Mouse (Mus musculus): ENCODE data around the gene Gm43951. TPM values are rescaled to one million over a fixed set of nuclear protein-coding genes. Genes with fewer than 3 reads are reported as not detected.
"Not testable (repeated sequence)": the region's sequence is repeated elsewhere in the genome, so short reads cannot be mapped to it uniquely, and the experiment has no call there.

Gm43951 gene
- polyA plus RNA-seq, 1 experiment: 2.8 TPM

DNA sequence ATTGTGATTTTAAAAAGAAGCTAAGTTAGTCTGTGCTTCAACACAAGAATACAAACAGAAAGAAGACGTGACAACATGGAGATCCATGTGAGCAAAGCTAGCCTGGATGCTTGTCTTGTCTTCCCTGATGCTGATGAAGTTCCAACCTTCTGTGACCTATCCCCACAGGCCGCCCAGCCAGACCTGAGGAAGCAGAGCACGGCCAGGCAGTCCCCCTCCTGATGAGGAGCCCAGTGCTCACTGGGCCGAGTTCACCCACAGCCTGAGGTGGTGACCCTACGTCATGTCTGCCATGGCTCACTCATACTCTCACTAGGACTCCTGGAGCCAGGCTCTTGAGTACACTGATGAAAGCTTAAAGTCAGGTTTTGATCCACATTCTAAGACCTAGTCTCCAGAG is 33.1 kb downstream of the Gm43951 start:
- DNase-seq: no peak
- 81% methylated on average over 5 of the region's 5 CpGs for WGBS
- no peak overlapping the region for H3K4me3 ChIP-seq (replicated peaks; ENCODE audit: insufficient read depth, low read depth, low read length)
- H3K27me3 ChIP-seq (ENCODE audit: control insufficient read depth, insufficient read depth, low read length): no peaks in the 10 kb centered on the region
- no peaks in the 10 kb centered on the region for H3K4me1 ChIP-seq (ENCODE audit: control insufficient read depth, insufficient read depth, low read length)
- no peak overlapping the region for H3K27ac ChIP-seq (ENCODE audit: insufficient read depth, low read length)
- TF ChIP-seq POLR2A (IDR thresholded peaks at IDR 0.05; ENCODE audit: borderline replicate concordance, insufficient read depth, low read length) (no peak), CTCF (IDR thresholded peaks at IDR 0.05; ENCODE audit: borderline replicate concordance, insufficient read depth, low read depth, low read length) (no peak)

GRCm38 (mm10) chr11:72171906-72172305 is 34.7 kb downstream of the Gm43951 start:
- not testable (repeated sequence) for H3K27me3 ChIP-seq (ENCODE audit: control insufficient read depth, insufficient read depth, low read length); DNase-seq; H3K4me1 ChIP-seq (ENCODE audit: control insufficient read depth, insufficient read depth, low read length); H3K27ac ChIP-seq (ENCODE audit: insufficient read depth, low read length); H3K4me3 ChIP-seq (replicated peaks; ENCODE audit: insufficient read depth, low read depth, low read length)
- 88% methylated on average over 4 of the region's 4 CpGs for WGBS

- Histone ChIP-seq H3K27ac (ENCODE audit: insufficient read depth, low read length) (no peak overlapping the region), H3K4me3 (replicated peaks; ENCODE audit: insufficient read depth, low read depth, low read length) (no peak overlapping the region), H3K4me1 (ENCODE audit: control insufficient read depth, insufficient read depth, low read length) (no peaks in the 10 kb centered on the region), H3K27me3 (ENCODE audit: control insufficient read depth, insufficient read depth, low read length) (no peaks in the 10 kb centered on the region)
- no peak for TF ChIP-seq POLR2A (IDR thresholded peaks at IDR 0.05; ENCODE audit: borderline replicate concordance, insufficient read depth, low read length)
- no peak for DNase-seq
- WGBS: 85% methylated on average over 4 of the region's 4 CpGs
These were observed 36.8 kb downstream of the Gm43951 start for GRCm38 (mm10) chr11:72169871-72170270.

DNA sequence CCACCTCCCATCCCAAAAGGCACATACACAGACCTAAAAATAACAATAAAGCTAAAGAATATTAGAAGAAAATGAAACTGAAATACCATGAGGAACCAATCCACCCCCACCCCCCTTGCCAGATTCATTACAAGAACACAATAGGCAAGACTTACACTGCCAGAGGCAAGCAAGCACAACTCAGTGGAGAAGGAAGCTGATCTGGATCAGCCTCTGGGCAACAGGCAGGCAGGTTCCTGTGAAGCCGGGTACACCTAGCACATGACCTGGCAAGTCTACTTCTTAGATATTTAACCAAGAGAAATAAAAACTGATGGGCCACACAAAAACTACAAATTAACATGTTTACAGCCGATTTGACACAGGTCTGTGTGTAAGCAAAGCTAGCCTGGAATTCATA is 43.4 kb downstream of the Gm43951 start:
- Histone ChIP-seq H3K27ac (ENCODE audit: insufficient read depth, low read length) (no peak overlapping the region), H3K27me3 (ENCODE audit: control insufficient read depth, insufficient read depth, low read length) (no peaks in the 10 kb centered on the region), H3K4me3 (replicated peaks; ENCODE audit: insufficient read depth, low read depth, low read length) (no peak overlapping the region), H3K4me1 (ENCODE audit: control insufficient read depth, insufficient read depth, low read length) (no peaks in the 10 kb centered on the region)
- no peak for TF ChIP-seq CTCF (IDR thresholded peaks at IDR 0.05; ENCODE audit: borderline replicate concordance, insufficient read depth, low read depth, low read length)
- TF ChIP-seq POLR2A (IDR thresholded peaks at IDR 0.05; ENCODE audit: borderline replicate concordance, insufficient read depth, low read length): no peak
- 93% methylated on average over 2 of the region's 2 CpGs for WGBS
- DNase-seq: no peak

DNA sequence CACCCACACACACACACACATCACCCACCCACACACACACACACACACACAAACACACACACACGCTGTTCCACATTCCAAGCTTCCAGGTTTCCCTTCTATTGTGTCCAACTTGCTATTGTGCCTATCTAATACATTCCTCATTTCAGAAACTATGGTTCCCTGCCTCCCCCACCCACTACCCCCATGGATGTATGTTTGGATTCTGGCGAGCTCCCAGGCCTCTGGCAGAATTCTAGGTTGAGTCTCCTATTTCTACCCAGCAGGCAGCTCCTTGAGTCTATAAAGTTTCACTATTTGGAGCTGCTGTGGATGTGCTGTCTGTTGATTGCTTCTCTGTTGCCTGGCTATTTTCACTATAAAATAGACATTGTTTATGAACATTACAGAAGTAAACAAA is 50.0 kb downstream of the Gm43951 start:
- 74% methylated on average over 2 of the region's 2 CpGs for WGBS
- Histone ChIP-seq H3K4me1 (ENCODE audit: control insufficient read depth, insufficient read depth, low read length) (no peaks in the 10 kb centered on the region), H3K4me3 (replicated peaks; ENCODE audit: insufficient read depth, low read depth, low read length) (no peak overlapping the region), H3K27me3 (ENCODE audit: control insufficient read depth, insufficient read depth, low read length) (no peaks in the 10 kb centered on the region), H3K27ac (ENCODE audit: insufficient read depth, low read length) (no peak overlapping the region)
- no peak for DNase-seq
- TF ChIP-seq POLR2A (IDR thresholded peaks at IDR 0.05; ENCODE audit: borderline replicate concordance, insufficient read depth, low read length): no peak
- no peak for TF ChIP-seq CTCF (IDR thresholded peaks at IDR 0.05; ENCODE audit: borderline replicate concordance, insufficient read depth, low read depth, low read length)

- TF ChIP-seq POLR2A (IDR thresholded peaks at IDR 0.05; ENCODE audit: borderline replicate concordance, insufficient read depth, low read length) (no peak), CTCF (IDR thresholded peaks at IDR 0.05; ENCODE audit: borderline replicate concordance, insufficient read depth, low read depth, low read length) (no peak)
- DNase-seq: no peak
- 85% methylated on average over 4 of the region's 4 CpGs for whole genome bisulfite sequencing
- no peaks in the 10 kb centered on the region for H3K27me3 ChIP-seq (ENCODE audit: control insufficient read depth, insufficient read depth, low read length)
- no peaks in the 10 kb centered on the region for H3K4me1 ChIP-seq (ENCODE audit: control insufficient read depth, insufficient read depth, low read length)
- no peak overlapping the region for H3K27ac ChIP-seq (ENCODE audit: insufficient read depth, low read length)
- no peak overlapping the region for H3K4me3 ChIP-seq (replicated peaks; ENCODE audit: insufficient read depth, low read depth, low read length)
These were observed 50.6 kb downstream of the Gm43951 start for GRCm38 (mm10) chr11:72155981-72156428.

- TF ChIP-seq CTCF (IDR thresholded peaks at IDR 0.05; ENCODE audit: borderline replicate concordance, insufficient read depth, low read depth, low read length): no peak
- no peak for TF ChIP-seq POLR2A (IDR thresholded peaks at IDR 0.05; ENCODE audit: borderline replicate concordance, insufficient read depth, low read length)
- no peak overlapping the region for H3K27ac ChIP-seq (ENCODE audit: insufficient read depth, low read length)
- H3K27me3 ChIP-seq (ENCODE audit: control insufficient read depth, insufficient read depth, low read length): no peaks in the 10 kb centered on the region
- H3K4me1 ChIP-seq (ENCODE audit: control insufficient read depth, insufficient read depth, low read length): no peaks in the 10 kb centered on the region
- 47% methylated on average over 11 of the region's 11 CpGs for WGBS
- no peak for DNase-seq
- no peak overlapping the region for H3K4me3 ChIP-seq (replicated peaks; ENCODE audit: insufficient read depth, low read depth, low read length)
These were observed 51.3 kb downstream of the Gm43951 start for GRCm38 (mm10) chr11:72155186-72155980.

Other genes starting within 250 kb of the Gm43951 start
- gene Aipl1, start 169.3 kb downstream of the Gm43951 start, polyA plus RNA-seq (2012; rRNA removed): 0.28 and 0.30 TPM in 2 replicates
- gene Pimreg, start 164.8 kb downstream of the Gm43951 start, polyA plus RNA-seq (2012; rRNA removed): 0.08 and 0.32 TPM in 2 replicates
- gene Pitpnm3, start 71.1 kb downstream of the Gm43951 start, polyA plus RNA-seq (2012; rRNA removed): 55.9 and 62.9 TPM in 2 replicates
- gene 4933427D14Rik, start 619 bp upstream of the Gm43951 start, polyA plus RNA-seq (2012; rRNA removed): 19.4 and 19.8 TPM in 2 replicates
- gene Txndc17, start 707 bp upstream of the Gm43951 start, polyA plus RNA-seq (2012; rRNA removed): 51.4 and 62.2 TPM in 2 replicates
- 28.5 and 31.7 TPM in 2 replicates for gene Med31, start 8.8 kb upstream of the Gm43951 start, polyA plus RNA-seq (2012; rRNA removed)
- 9.6 TPM in 2 replicates for gene Slc13a5, start 60.4 kb upstream of the Gm43951 start, polyA plus RNA-seq (2012; rRNA removed)
- gene Xaf1, start 94.8 kb upstream of the Gm43951 start, polyA plus RNA-seq (2012; rRNA removed): 12.2 and 13.6 TPM in 2 replicates
- not detected in 2 replicates for gene Fbxo39, start 107.6 kb upstream of the Gm43951 start, polyA plus RNA-seq (2012; rRNA removed)
- 1.1 and 2.3 TPM in 2 replicates for gene Tekt1, start 155.6 kb upstream of the Gm43951 start, polyA plus RNA-seq (2012; rRNA removed)
- 1.5 and 1.6 TPM in 2 replicates for gene Smtnl2, start 204.9 kb upstream of the Gm43951 start, polyA plus RNA-seq (2012; rRNA removed)
- 0.14 and 0.15 TPM in 2 replicates for gene Ggt6, start 228.7 kb upstream of the Gm43951 start, polyA plus RNA-seq (2012; rRNA removed)
- 52.5 and 61.3 TPM in 2 replicates for gene Mybbp1a, start 234.5 kb upstream of the Gm43951 start, polyA plus RNA-seq (2012; rRNA removed)

All from cerebellum, adult 2 months (tissue).